8 mouse cellular contexts compared by ENCODE assay signal in genomic region chr2:153492573-153493392, GRCm38 (mm10). TPM values are rescaled to one million over a fixed set of nuclear protein-coding genes. Genes with fewer than 3 reads are reported as not detected.
DNase-seq lines count a peak whose midpoint lies in the region; ATAC-seq and TF ChIP-seq lines count a peak whose summit lies in the region.

Gene 4930404H24Rik (plus strand): TSS chr2:153492790.

- intact Hi-C loops in left cerebral cortex, postnatal 10 days (cut with DNase I), result no loop called here

- peak within 1 kb of the TSS; percentile 84 for H3K9ac ChIP-seq in forebrain, postnatal 0 days
- H3K9ac ChIP-seq in hindbrain, embryonic 15.5 days, result peak within 1 kb of the TSS; percentile 69

- peaks cover 39% of the 10 kb centered on the region for H3K4me1 ChIP-seq in forebrain, postnatal 0 days (ENCODE audit: insufficient read depth)
- H3K4me1 ChIP-seq in hindbrain, embryonic 15.5 days (replicated peaks), result peaks cover 63% of the 10 kb centered on the region

- 3% methylated on average over 79 of the region's 83 CpGs for WGBS in forebrain, postnatal 0 days
- WGBS in hindbrain, embryonic 15.5 days, result under 1% methylated on average over 78 of the region's 83 CpGs

- no peaks in the 10 kb centered on the region for H3K9me3 ChIP-seq in forebrain, postnatal 0 days (ENCODE audit: low read length)
- no peaks in the 10 kb centered on the region for H3K9me3 ChIP-seq in hindbrain, embryonic 15.5 days

- no peaks in the 10 kb centered on the region for H3K36me3 ChIP-seq in forebrain, postnatal 0 days (ENCODE audit: insufficient read depth)
- no peaks in the 10 kb centered on the region for H3K36me3 ChIP-seq in hindbrain, embryonic 15.5 days

- peak; percentile 70 for DNase-seq in WW6 (ENCODE audit: low read depth, low spot score)
- peak; percentile 81 for DNase-seq in cerebellum, adult 8-10 months
- DNase-seq in forebrain, postnatal 0 days, result peak; percentile 96
- peak; percentile 72 to 83 for DNase-seq in left cerebral cortex, postnatal 10 days (ENCODE audit: extremely low spot score in 1 of 2, low spot score in 2 of 2)
- DNase-seq in right cerebral cortex, postnatal 25 days, result peak; percentile 82
- peak; percentile 67 for DNase-seq in yolk sac, embryonic 10.5 days (ENCODE audit: low spot score)

- ATAC-seq in forebrain, postnatal 0 days, result peak; percentile 88
- peak; percentile 89 for ATAC-seq in hindbrain, embryonic 15.5 days (ENCODE audit: low FRiP score, low read depth)
- 0 out of 2 replicates have a peak, but pooled peaks have one; percentile 20 for ATAC-seq in megakaryocyte, adult 5-6 weeks (ENCODE audit: poor library complexity, severe bottlenecking)

- peak within 1 kb of the TSS; percentile 94 for H3K27ac ChIP-seq in forebrain, postnatal 0 days (ENCODE audit: low read depth, low read length)
- peak within 1 kb of the TSS; percentile 98 for H3K27ac ChIP-seq in hindbrain, embryonic 15.5 days (replicated peaks)

- no peaks in the 10 kb centered on the region for H3K27me3 ChIP-seq in forebrain, postnatal 0 days (ENCODE audit: insufficient read depth, low read length)
- H3K27me3 ChIP-seq in hindbrain, embryonic 15.5 days, result no peaks in the 10 kb centered on the region

- peak within 1 kb of the TSS; percentile 89 for H3K4me2 ChIP-seq in forebrain, postnatal 0 days (ENCODE audit: low read depth)
- peak within 1 kb of the TSS; percentile 95 for H3K4me2 ChIP-seq in hindbrain, embryonic 15.5 days

- TF ChIP-seq CTCF in forebrain, postnatal 0 days (IDR thresholded peaks at IDR 0.05; ENCODE audit: low read depth), result no peak

- peak within 1 kb of the TSS; percentile 59 for H3K4me3 ChIP-seq in forebrain, postnatal 0 days (ENCODE audit: low read depth, low read length)
- H3K4me3 ChIP-seq in hindbrain, embryonic 15.5 days, result peak within 1 kb of the TSS; percentile 59

RNA-seq across cellular contexts. Expression of gene 4930404H24Rik, which starts in this region (rescaled TPM):
- total RNA-seq in forebrain, postnatal 0 days (2014; rRNA removed), result not detected in 2 replicates
- not detected in 2 replicates for polyA plus RNA-seq in forebrain, postnatal 0 days (2015; fragmentation: Nextera tagmentation; extraction: Ambion mirVana)
- not detected in 2 replicates for polyA plus RNA-seq in hindbrain, embryonic 15.5 days (2015; fragmentation: Nextera tagmentation; extraction: Ambion mirVana)
- total RNA-seq in left cerebral cortex, postnatal 10 days (2021), result not detected
- not detected in 2 replicates for total RNA-seq in megakaryocyte, adult 5-6 weeks (2015)
- not detected in 2 replicates for total RNA-seq in megakaryocyte, adult 5-6 weeks (2017)

Comparison
In these comparisons a context has a peak if more than half of its experiments do, and no peak if none do; other contexts are left out.
1. Peak in every context shown above with its lines: DNase-seq, ATAC-seq, H3K4me3 ChIP-seq and H3K27ac ChIP-seq.
2. Peak in DNase-seq, ATAC-seq, H3K4me3 ChIP-seq, H3K27ac ChIP-seq, H3K9ac ChIP-seq and H3K4me2 ChIP-seq in forebrain, postnatal 0 days; RNA of the gene not detected or under 1 TPM.
3. Peak in ATAC-seq, H3K4me3 ChIP-seq, H3K27ac ChIP-seq, H3K9ac ChIP-seq and H3K4me2 ChIP-seq in hindbrain, embryonic 15.5 days; RNA of the gene not detected or under 1 TPM.
4. Peak in DNase-seq in left cerebral cortex, postnatal 10 days; RNA of the gene not detected or under 1 TPM.
5. Peak in ATAC-seq in megakaryocyte, adult 5-6 weeks; RNA of the gene not detected or under 1 TPM.
6. ATAC-seq: peak in every context shown above with its lines; median percentile 89 in hindbrain, embryonic 15.5 days; 88 in forebrain, postnatal 0 days; 20 in megakaryocyte, adult 5-6 weeks.